Mouse (Mus musculus) adrenal gland, postnatal 14 days (tissue): ENCODE results near the gene Gtpbp8. TPM values are rescaled to one million over a fixed set of nuclear protein-coding genes. Genes with fewer than 3 reads are reported as not detected.
A peak's percentile ranks its signal among the peaks of the same experiment; 100 is the strongest.

ENCODE experiments used
- DNase-seq: peaks from one replicate; pipeline ENCODE4 v3.0.0; 2021; ENCODE audit warnings: mixed read lengths
- long read RNA-seq, 2 experiments: library from polyadenylated mRNA; stranded (forward); transcript quantifications; one replicate each; pipeline ENCODE4 v2.0.0; 2021
- total RNA-seq: library from RNA; stranded (reverse); gene quantifications from 2 replicates; pipeline ENCODE4 v1.2.3, GENCODE M21; 2021

Gtpbp8 gene
- 19.0 and 20.1 TPM in 2 replicates for total RNA-seq
- long read RNA-seq, experiment 1, transcript Gtpbp8-204 (6 exons, 3,415 nt) = major isoform, 17 of 28 reads
- long read RNA-seq, experiment 1, partial matches to known transcripts = 2 of 28 reads
- long read RNA-seq, experiment 1, other reads (novel, unspliced or antisense) = 8 of 28 reads
- long read RNA-seq, experiment 2, transcript Gtpbp8-204 (6 exons, 3,415 nt) = major isoform, 15 of 22 reads
- long read RNA-seq, experiment 2, partial matches to known transcripts = 0 of 22 reads
- long read RNA-seq, experiment 2, other reads (novel, unspliced or antisense) = 5 of 22 reads

- DNase-seq = peak; percentile 89
Observed at GRCm38 (mm10) chr16:44745866-44746562, at the start of gene Gtpbp8. Gene Gtpbp8, minus strand, starts transcription at chr16:44746363.

DNA sequence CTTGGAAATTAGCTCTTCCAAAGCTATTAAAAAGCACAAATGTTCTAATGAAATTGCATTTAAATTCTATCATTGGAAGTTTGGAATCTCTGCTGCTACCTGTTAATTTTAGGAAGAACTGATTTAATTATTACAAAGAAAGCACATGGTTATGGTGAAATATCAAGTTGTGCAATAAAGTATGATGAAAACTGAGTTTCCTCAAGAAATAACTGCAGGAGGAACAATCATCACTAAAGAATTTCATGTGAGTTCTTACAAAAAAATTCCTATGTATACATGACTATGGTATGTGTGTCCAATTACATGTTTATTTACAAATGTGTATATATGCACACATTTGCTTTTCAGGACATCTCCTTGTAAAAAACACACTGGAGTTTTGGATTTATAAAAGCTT, 48.3 kb upstream of the Gtpbp8 start:
- DNase-seq = no peak

DNA sequence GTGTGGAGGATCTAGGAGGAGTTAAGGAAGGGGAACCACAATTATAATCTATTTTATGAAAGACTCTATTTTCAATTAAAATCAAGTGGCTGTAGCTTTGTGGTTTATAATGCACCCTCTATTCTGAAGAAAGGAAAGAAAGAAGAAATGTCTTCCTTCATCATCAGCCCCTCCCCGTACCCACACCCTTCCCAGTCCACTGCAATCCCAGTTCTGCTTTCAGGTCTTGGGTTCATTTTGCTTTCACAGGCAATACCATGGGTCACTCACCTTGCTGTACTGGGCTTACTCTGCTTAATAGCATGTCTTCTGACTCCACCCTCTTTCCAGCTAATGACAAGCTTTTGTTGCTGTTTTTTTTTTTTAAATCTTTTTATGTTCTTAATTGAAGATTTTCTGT, 40.8 kb upstream of the Gtpbp8 start:
- no peak for DNase-seq

GRCm38 (mm10) chr16:44780751-44781150, 34.6 kb upstream of the Gtpbp8 start:
- no peak for DNase-seq

DNA sequence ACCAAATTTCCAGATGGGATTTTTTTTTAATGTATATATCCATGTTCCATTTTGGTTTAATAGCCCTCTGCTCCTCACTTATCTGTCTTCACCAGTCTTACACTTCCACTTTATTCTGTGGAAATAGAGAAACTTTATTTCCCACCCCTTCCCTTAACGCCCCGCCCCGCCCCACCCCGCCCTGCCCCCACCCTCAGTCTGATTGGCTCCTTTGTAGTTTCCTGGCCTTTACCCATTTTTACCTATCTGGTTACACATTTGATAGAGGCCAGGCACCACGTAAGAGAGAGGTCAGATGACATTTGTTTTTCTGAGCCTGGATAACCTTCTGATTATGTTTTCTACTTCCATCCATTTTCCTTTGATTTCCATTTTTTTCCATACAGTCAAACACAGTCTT, 33.3 kb upstream of the Gtpbp8 start:
- DNase-seq = no peak

GRCm38 (mm10) chr16:44778538-44779147, 32.5 kb upstream of the Gtpbp8 start:
- DNase-seq = peak; percentile 21

DNA sequence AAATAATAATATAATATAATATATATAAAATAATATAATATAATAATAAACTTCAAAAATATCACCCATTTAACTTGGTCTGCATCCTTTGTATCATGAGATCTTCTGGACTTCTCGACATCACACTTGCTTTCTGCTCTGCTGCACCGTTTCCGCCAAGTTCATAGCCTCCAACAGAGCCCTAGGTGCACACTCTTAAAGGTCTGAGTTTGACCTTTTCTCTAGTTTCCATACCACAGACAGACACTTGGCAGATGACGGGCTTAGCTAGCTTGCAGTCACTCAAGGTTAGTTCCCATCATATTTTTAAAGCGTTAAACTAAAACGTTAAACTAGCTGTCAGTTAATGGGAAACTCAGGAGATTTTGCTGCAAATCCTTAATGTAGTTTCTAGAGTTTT, 28.0 kb upstream of the Gtpbp8 start:
- DNase-seq = no peak

DNA sequence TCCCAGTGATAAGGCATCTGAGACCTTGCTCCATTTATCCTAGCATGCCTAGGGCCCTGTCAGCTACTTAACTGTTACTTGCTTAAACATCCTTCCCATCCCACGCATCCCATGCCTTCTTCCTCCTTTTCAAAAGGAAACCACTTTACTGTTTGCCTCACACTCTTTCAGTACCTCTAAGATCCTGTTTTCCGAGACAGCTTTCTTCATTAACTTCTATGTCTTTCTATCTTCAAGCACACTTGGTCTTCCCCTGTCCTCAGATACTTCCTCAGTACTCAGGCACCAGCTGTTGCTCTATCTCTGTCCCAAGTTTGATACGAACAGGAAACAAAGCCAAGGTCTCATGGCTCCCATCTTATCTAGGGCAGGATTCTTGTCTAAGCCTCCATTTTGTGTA, 27.5 kb upstream of the Gtpbp8 start:
- no peak for DNase-seq

- DNase-seq = no peak
Observed at GRCm38 (mm10) chr16:44772577-44772976, 26.4 kb upstream of the Gtpbp8 start.

DNA sequence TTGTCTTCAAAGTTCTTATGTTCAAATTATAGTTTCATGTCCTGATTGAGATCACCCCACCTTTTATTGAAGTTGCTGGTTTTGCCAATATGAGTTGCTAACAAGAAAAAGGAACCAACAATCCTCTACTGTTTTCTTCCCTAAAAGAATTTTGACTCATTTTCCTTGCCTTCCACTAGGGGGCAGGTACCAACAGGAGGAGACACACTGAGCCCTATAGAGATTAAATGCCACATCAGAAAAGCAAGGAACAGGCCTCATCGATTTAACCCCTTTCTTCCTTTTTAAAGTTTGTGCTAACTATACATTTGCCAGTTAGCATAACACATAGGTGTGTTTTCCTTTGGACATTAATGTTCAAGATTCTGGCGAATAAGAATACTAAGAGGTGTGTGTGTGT, 21.8 kb upstream of the Gtpbp8 start:
- DNase-seq = no peak

- no peak for DNase-seq
Observed at GRCm38 (mm10) chr16:44767506-44767905, 21.3 kb upstream of the Gtpbp8 start.

GRCm38 (mm10) chr16:44766320-44766892, 20.2 kb upstream of the Gtpbp8 start:
- DNase-seq = no peak

DNA sequence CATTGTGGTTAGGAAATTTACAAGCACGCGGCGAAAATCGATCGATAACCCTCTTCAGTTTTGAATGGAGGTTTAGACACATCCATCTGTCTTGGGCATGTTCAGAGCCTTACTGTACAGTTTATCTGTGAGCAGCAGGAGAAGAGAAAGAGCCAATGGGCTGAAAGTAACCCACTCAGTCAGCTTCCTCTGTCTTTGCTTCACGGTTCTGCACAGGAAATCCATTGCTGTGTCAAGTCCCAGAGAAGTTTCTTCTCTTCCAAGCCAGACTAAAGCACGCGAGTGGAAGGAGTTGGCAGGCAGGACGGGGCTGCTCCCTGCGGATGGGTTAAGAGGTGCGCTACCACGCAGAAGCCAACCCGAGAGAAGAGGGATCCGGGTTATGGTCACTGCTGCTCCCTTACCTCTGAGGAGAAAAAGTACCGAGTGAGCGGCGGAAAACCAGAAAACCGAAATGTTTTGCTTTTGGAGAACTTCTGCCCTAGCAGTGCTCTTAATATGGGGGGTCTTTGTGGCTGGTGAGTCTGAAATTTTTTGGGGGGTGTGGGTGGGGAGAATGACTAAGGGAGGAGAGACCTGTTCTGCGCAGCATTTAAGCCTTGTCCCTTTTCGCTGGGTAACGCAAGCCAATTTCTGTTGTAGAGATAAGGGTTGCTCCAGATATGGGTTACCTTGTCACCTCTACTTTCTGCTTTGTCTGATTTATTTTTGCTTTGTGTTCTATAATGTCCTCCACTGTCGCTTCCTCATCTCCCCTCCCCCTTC, 19.6 kb upstream of the Gtpbp8 start, which contains the start of gene Cd200r1:
Cd200r1 (plus strand) TSS at position 182 of the 765 bp plus-strand sequence.
- DNase-seq = no peak

DNA sequence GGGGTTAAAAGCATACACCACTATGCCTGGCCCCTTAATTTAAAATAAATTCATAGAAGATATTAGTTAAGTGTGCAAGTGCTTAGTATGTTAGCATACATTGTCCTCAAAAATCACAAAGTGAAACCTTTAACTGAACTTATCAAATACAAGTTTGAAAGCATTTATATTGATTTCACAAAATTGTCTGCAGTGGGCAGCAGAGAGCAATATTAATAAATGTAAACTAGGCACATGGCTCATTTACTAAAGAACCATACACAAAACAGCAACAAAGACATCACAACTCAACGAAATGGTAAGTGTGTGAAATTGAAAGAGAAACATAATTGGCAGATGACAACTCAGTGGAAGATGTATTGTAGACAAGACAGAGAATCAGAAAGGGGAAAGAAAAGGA, 15.6 kb upstream of the Gtpbp8 start:
- DNase-seq = no peak

DNA sequence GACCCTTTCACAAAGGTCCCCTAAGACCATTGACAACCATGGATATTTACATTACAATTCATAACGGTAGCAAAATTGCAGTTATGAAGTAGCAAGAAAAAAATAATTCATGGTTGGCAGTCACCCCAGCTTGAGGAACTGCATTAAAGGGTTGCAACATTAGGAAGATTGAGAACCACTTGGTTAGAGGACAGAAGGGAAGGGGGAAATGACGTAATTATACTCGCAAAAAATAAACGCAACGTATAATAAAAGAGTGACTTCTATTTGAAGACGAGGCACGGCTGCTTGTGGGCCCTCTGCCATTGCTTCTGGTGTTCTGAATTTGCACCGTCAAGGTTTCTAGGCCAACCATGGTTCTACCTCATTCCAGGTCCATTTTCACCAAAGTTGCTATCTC, 11.5 kb upstream of the Gtpbp8 start:
- DNase-seq = no peak

DNA sequence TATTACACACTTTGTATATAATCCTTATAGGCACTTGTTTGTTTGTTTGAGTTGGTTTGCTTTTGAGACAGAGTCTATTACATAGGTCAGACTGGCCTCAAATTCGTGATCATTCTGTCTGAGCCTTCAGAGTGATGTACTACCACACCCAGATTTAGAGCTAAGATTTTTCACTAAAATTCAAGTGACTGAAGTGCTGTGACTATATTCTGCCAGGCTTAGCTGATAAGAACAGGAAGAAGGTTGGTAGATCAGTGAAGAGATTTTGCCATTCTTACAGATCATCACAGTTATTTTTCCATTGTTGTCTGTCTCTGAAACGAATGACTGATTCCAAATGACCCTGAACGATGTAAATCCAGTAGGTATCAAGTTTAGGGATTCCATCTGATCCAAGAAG, 1.8 kb upstream of the Gtpbp8 start:
- DNase-seq = no peak

GRCm38 (mm10) chr16:44745471-44745865, 695 bp downstream of the Gtpbp8 start:
- no peak for DNase-seq

DNA sequence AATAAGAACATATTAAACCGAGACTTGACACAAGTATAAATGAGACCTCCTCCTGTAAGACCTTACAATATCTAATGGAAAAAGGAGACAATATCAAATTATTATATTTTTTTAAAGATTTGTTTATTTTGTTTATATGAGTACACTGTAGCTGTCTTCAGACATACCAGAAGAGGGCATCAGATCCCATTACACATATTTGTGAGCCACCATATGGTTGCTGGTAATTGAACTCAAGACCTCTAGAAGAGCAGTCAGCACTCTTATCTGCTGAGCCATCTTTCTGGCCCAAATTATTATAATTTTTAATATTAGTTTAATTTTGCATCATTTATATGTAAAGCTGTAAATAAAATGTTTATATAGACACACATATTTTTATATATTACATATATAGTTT, 3.4 kb downstream of the Gtpbp8 start:
- no peak for DNase-seq

DNA sequence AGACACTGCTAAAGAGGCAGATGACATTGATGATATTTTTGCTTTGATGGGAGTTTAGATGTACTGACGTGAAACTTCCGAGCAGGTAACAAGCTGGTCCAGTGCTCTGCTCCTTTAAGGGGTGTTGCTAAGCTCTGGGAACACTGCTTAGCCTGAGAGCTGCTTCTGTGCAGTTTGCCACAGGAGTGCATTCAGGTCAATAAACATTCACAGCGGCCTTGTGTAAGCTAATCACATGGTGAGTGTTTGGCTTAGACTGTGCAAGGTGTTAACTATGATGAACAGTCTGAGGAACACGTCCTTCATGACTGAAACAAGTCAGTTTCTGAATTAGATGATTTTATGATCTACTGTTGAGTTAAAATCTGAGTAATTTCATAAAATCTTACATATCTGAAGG, 10.0 kb downstream of the Gtpbp8 start:
- no peak for DNase-seq

DNA sequence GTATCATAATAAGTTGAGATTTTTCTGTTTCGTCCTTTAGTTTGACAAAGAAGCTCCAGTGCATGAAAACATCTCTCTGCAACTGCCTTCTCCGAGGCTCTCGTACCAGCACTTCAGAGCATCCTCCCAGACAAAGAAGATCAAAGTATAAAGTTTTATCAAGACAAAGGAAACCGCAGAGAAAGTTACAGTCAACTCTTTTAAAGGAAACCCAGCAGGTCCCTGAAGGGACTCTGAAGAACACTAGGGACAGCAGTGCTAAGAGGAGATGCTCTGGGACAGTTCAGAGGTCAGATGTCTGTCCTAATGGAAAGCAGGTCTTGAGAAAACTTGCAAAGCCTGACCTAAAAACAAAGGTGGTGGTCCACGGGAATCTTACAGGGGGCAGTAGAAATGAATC, 10.5 kb downstream of the Gtpbp8 start:
- no peak for DNase-seq

DNA sequence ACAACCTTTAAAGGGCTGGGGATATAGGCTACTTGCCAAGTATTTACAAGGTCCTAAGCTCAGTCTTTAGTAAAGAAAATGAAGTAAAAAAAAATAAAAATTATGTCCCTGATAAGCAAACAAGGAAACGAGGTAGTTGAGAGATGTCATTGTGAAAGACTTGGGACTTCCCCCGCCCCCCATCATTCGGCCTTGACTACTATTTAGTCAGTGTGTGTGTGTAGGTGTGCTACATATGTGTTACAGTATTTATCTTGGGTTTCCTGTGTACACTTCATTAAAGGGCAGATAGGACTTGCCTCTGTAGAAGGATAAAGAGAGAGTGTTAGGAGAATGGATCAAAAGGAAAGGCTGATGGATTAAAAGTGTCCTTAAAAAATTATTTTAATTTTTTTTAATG, 12.1 kb downstream of the Gtpbp8 start:
- DNase-seq = no peak

GRCm38 (mm10) chr16:44727525-44727924, 18.6 kb downstream of the Gtpbp8 start:
- no peak for DNase-seq
